Mouse (Mus musculus) ES-E14 (cell line): Measurements from ENCODE around the gene Ehd3. TPM values are rescaled to one million over a fixed set of nuclear protein-coding genes. Genes with fewer than 3 reads are reported as not detected.

Experiments
- DNase-seq: peaks from one replicate; pipeline ENCODE4 v3.0.0-alpha.2; 2013; ENCODE audit warnings: low read depth, low spot score
- H3K27ac ChIP-seq: 2 replicates; pipeline ENCODE4 v1.5.1; 2012; ENCODE audit warnings: low read depth, mild to moderate bottlenecking, low read length, moderate library complexity, mixed read lengths; ENCODE audit not compliant: poor library complexity, insufficient read depth, severe bottlenecking
- H3K36me3 ChIP-seq: 2 replicates; pipeline ENCODE4 v1.6.1; 2012; ENCODE audit warnings: mild to moderate bottlenecking, low read length, moderate library complexity, mixed read lengths; ENCODE audit not compliant: control insufficient read depth, poor library complexity, insufficient read depth, severe bottlenecking
- H3K4me1 ChIP-seq, 2 experiments: fragments of 150-350 bp in 1 of 2; sonication (generic) in 1 of 2; 2 replicates each; pipeline ENCODE4 v1.6.1; 2012; ENCODE audit warnings: low read length in 2 of 2, mild to moderate bottlenecking in 1 of 2, mixed read lengths in 1 of 2; ENCODE audit not compliant: control insufficient read depth in 2 of 2, insufficient read depth in 2 of 2, poor library complexity in 1 of 2
- H3K4me3 ChIP-seq, 2 experiments: fragments of 150-350 bp in 1 of 2; sonication (generic) in 1 of 2; 2 replicates each; pipeline ENCODE4 v1.5.1; 2012; ENCODE audit warnings: low read length in 2 of 2, low read depth in 1 of 2, mild to moderate bottlenecking in 1 of 2, mixed read lengths in 1 of 2; ENCODE audit not compliant: insufficient read depth in 1 of 2, poor library complexity in 1 of 2, severe bottlenecking in 1 of 2
- H3K9ac ChIP-seq: 2 replicates; pipeline ENCODE4 v1.6.1; 2012; ENCODE audit warnings: low read depth, mild to moderate bottlenecking, low read length, mixed read lengths; ENCODE audit not compliant: poor library complexity, insufficient read depth, severe bottlenecking
- H3K9me3 ChIP-seq: fragments of 150-350 bp; sonication (generic); 2 replicates; pipeline ENCODE4 v1.6.1; 2012; ENCODE audit warnings: low read depth, mild to moderate bottlenecking, low read length; ENCODE audit not compliant: control insufficient read depth, insufficient read depth
- CHD2 ChIP-seq: IDR thresholded peaks from 2 replicates; pipeline ENCODE4 v1.6.1; 2014; ENCODE audit warnings: mild to moderate bottlenecking, low read depth, low read length, inconsistent platforms
- HCFC1 ChIP-seq: IDR thresholded peaks from 2 replicates; pipeline ENCODE4 v1.6.1; 2012; ENCODE audit warnings: low read length, inconsistent platforms, borderline replicate concordance; ENCODE audit not compliant: insufficient read depth
- MAFK ChIP-seq: IDR thresholded peaks from 2 replicates; pipeline ENCODE4 v1.6.1; 2014; ENCODE audit warnings: mild to moderate bottlenecking, low read depth, low read length, inconsistent platforms; ENCODE audit not compliant: insufficient read depth
- ZC3H11A ChIP-seq: IDR thresholded peaks from 2 replicates; pipeline ENCODE4 v1.6.1; 2012; ENCODE audit warnings: low read depth, mild to moderate bottlenecking, inconsistent platforms, low read length, borderline replicate concordance
- ZNF384 ChIP-seq: IDR thresholded peaks from 2 replicates; pipeline ENCODE4 v1.6.1; 2012; ENCODE audit warnings: low read depth, low read length, inconsistent platforms
- in situ Hi-C, 2 experiments: fragments of 600-800 bp; cut with MboI; formaldehyde crosslinking; loops; one replicate each; pipeline ENCODE4 v1.15.1; 2025; ENCODE audit warnings: low sequenced_read_pairs in 2 of 2, inconsistent platforms in 1 of 2; ENCODE audit not compliant: unreplicated experiment in 2 of 2
- total RNA-seq: library from RNA; depleted of rRNA; stranded (reverse); fragments of 300-350 nt; gene quantifications from 2 replicates; pipeline ENCODE4 v1.2.3, GENCODE M21; 2012

Ehd3 gene
- total RNA-seq, 1 experiment, result 2.7 TPM

- H3K4me1 ChIP-seq, result no peaks in the 10 kb centered on the region
- no peak overlapping the region for H3K27ac ChIP-seq
- in situ Hi-C loops, result no loop called here
- H3K4me3 ChIP-seq, result no peak overlapping the region
- H3K9me3 ChIP-seq, result no peaks in the 10 kb centered on the region
- TF ChIP-seq HCFC1, result no peak
- no peak for TF ChIP-seq ZNF384
- TF ChIP-seq MAFK, result no peak
- no peak for TF ChIP-seq ZC3H11A
- no peak overlapping the region for H3K9ac ChIP-seq
- no peaks in the 10 kb centered on the region for H3K36me3 ChIP-seq
- DNase-seq, result no peak
Observed at GRCm38 (mm10) chr17:73796789-73797188, 7.1 kb upstream of the Ehd3 start.

- in situ Hi-C loops, result no loop called here
- Histone ChIP-seq H3K9ac (no peak overlapping the region), H3K4me3 (no peak overlapping the region), H3K36me3 (no peaks in the 10 kb centered on the region), H3K9me3 (no peaks in the 10 kb centered on the region), H3K27ac (no peak overlapping the region), H3K4me1 (no peaks in the 10 kb centered on the region)
- DNase-seq, result no peak
- no peak for TF ChIP-seq ZC3H11A
- TF ChIP-seq CHD2, result no peak
- no peak for TF ChIP-seq MAFK
- no peak for TF ChIP-seq HCFC1
- no peak for TF ChIP-seq ZNF384
Observed at GRCm38 (mm10) chr17:73797706-73798105, 6.2 kb upstream of the Ehd3 start.

- Histone ChIP-seq H3K9me3 (no peaks in the 10 kb centered on the region), H3K4me1 (no peaks in the 10 kb centered on the region), H3K9ac (peak overlapping the region; percentile 62), H3K27ac (no peak overlapping the region), H3K4me3 (peak overlapping the region; percentile 55 to 81), H3K36me3 (no peaks in the 10 kb centered on the region)
- peak; percentile 85 for DNase-seq
- peak; percentile 92 for TF ChIP-seq HCFC1
- TF ChIP-seq ZC3H11A, result no peak
- no peak for TF ChIP-seq CHD2
- in situ Hi-C loops, result no loop called here
Observed at GRCm38 (mm10) chr17:73804592-73805271, 798 bp downstream of the Ehd3 start.

GRCm38 (mm10) chr17:73806331-73806730 lies 2.4 kb downstream of the Ehd3 start:
- no peaks in the 10 kb centered on the region for H3K4me1 ChIP-seq
- H3K9me3 ChIP-seq, result no peaks in the 10 kb centered on the region
- H3K27ac ChIP-seq, result no peak overlapping the region
- DNase-seq, result no peak
- H3K9ac ChIP-seq, result no peak overlapping the region
- in situ Hi-C loops, result no loop called here
- TF ChIP-seq MAFK, result no peak
- no peak overlapping the region for H3K4me3 ChIP-seq
- no peaks in the 10 kb centered on the region for H3K36me3 ChIP-seq

- Histone ChIP-seq H3K9me3 (no peaks in the 10 kb centered on the region), H3K4me3 (no peak overlapping the region), H3K9ac (no peak overlapping the region), H3K36me3 (no peaks in the 10 kb centered on the region), H3K4me1 (no peaks in the 10 kb centered on the region), H3K27ac (no peak overlapping the region)
- no peak for DNase-seq
- TF ChIP-seq ZC3H11A (no peak), ZNF384 (no peak), HCFC1 (no peak), CHD2 (no peak), MAFK (no peak)
- in situ Hi-C loops, result no loop called here
Observed at GRCm38 (mm10) chr17:73807211-73807610, 3.3 kb downstream of the Ehd3 start.
